Mouse (Mus musculus) heart, adult 2 months (tissue): ENCODE results near the gene Tspear.

Experiments used
- CTCF ChIP-seq: fragments of 200-600 bp; IDR thresholded peaks from 2 replicates; pipeline ENCODE4 v1.8.1; 2022; ENCODE audit warnings: antibody characterized with exemption, mild to moderate bottlenecking, moderate library complexity
- EP300 ChIP-seq: fragments of 200-500 bp; IDR thresholded peaks from 2 replicates; pipeline ENCODE4 v1.6.1; 2011; ENCODE audit warnings: low read depth, low read length, control low read depth; ENCODE audit not compliant: insufficient read depth

DNA sequence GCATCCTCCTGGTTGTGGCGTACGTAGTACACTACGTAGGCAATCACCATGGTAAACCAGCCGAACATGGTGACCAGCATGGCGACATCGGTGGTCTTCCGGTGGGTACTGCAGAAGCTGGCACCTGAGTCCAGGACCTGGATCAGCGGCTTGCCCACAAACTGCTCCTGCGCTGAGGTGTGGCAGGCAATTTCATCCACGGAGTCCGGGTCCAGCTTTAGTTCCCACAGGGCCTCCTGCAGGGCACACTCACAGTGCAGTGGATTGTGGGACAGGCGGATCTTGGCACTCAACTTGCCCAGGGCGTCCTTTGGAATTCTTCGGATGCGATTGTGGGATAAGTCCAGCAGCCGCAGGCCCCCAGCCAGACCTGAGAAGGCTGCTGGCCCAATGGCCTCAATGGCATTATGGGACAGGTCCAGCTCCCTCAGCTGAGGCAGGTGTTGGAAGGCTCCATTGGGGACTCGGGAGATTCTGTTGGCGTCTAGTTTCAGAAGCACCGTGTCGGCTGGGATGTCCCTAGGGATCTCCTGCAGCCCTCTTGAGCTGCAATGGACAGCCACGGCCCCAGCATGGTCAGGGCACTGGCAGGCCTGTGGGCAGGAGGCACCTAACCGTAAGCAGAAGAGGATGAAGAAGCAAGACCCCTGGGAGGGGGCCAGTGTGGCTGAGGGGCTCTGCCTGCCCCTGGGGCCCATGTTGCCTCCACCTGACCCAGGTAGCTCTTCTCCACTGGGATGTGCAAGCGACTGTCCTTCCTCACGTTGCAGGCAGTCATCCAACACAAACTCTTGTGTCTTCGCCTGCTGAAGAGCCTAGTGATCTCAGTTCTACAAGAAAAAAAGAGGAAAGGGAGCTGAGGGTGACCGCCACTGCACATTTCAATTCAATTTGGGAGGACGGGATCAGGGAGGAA lies 214.8 kb downstream of the Tspear start:
- TF ChIP-seq CTCF (no peak), EP300 (no peak)
